Mouse (Mus musculus): ENCODE data around the gene Ralbp1.
A peak's percentile ranks its signal among the peaks of the same experiment; 100 is the strongest.

Ralbp1 gene

GRCm38 (mm10) chr17:65896016-65896415 is 10.4 kb upstream of the Ralbp1 start:
- no peak for DNase-seq (ENCODE audit: low spot score)

DNA sequence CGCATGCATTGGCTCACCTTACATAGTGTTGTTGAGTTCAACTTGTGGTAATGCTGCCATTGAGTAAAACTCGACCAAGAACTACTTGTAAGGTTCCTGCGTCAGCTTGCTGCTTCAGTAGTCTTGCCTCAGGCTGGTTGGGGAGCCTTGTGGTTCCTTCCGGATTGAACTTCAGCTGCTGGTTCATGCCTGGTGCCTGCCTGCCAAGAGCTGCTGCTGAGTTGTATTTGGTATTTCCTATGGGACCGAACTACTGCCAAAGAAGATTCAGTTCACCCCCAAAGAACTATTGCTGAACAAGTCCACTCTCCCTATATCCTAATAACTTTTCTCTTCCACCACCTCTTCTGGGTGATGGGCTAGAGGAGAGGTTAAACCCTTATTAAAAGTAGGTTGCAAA is 3.9 kb upstream of the Ralbp1 start:
- no peak for DNase-seq (ENCODE audit: low spot score)

DNA sequence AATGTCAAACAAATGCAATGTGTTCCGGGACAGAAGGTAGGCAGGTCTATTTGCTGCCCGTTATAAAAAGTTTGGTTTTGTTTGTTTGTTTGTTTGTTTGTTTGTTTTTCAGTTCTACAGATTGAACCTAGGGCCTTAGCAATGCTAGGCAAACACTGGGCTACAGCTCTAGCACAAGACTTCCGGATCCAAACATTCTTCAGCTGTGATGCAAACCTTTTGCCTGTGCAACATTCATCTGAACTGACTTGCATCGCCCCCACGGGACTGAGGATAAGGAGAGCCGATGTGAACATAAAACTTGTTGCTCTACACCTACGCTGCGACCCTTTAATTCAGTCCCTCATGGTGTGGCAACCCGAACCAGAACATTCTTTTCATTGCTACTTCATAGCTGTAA is 973 bp upstream of the Ralbp1 start:
- no peak for DNase-seq (ENCODE audit: low spot score)

GRCm38 (mm10) chr17:65885398-65885696 is 251 bp downstream of the Ralbp1 start:
- DNase-seq (ENCODE audit: low spot score): no peak

DNA sequence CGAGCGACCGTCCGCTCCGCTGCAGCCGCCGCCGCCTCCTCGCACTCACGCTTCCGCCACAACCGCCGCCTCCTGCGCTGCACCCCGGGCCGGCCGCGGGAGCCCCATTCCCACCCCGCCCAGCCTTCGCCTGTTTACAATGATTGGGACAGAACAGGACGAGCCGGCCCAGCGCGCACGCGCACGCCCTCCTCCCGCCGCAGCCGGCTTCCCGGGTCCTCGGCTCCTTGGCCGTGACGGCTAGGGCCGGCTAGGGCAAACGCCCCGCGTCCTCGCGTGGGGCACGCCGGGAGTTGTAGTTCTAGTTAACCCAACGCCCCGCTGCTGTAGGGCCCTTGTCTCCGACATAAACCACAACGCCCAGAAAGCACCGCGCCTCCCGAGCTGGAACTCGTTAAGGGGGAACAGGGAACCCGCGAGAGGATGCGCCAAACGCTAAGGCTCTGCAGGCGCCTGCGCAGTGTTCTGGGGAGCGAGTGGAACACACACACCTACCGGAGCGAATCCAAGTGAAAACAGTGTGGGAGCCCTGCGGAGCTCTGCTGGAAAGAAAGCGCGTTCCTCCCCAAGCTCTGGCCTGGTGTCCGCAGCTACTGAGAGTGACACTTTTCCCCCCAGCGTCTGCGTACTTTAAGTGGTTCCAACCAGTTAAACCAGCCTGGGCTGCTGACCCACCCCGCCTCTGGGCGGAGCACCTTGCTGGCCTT is 754 bp downstream of the Ralbp1 start:
- DNase-seq (ENCODE audit: low spot score): peak; percentile 100

GRCm38 (mm10) chr17:65884061-65884669 is 1.4 kb downstream of the Ralbp1 start:
- peak; percentile 21 for DNase-seq (ENCODE audit: low spot score)

- DNase-seq (ENCODE audit: low spot score): no peak
Measured at GRCm38 (mm10) chr17:65877026-65877425, 8.6 kb downstream of the Ralbp1 start.

GRCm38 (mm10) chr17:65873834-65874233 is 11.8 kb downstream of the Ralbp1 start:
- DNase-seq (ENCODE audit: low spot score): no peak

DNA sequence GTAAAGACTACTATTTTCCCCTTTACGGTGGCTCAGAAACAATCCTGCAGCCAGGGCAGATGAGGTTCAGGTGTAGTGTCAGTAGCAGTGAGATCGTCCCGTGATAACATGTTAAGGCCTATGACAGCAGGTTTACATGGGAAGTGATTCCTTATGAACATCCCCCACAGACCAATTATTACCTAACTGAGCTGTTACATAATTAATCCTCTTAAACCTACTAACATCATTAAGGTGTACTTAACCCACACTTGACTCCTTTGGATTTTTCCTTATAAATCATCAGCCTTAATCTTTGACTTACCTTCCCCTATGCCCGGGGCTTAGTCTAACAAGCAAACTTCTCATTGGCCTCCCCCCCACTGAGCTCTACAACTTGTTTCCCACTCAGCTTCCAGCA is 12.4 kb downstream of the Ralbp1 start:
- no peak for DNase-seq (ENCODE audit: low spot score)

GRCm38 (mm10) chr17:65872652-65873051 is 12.9 kb downstream of the Ralbp1 start:
- DNase-seq (ENCODE audit: low spot score): no peak

DNA sequence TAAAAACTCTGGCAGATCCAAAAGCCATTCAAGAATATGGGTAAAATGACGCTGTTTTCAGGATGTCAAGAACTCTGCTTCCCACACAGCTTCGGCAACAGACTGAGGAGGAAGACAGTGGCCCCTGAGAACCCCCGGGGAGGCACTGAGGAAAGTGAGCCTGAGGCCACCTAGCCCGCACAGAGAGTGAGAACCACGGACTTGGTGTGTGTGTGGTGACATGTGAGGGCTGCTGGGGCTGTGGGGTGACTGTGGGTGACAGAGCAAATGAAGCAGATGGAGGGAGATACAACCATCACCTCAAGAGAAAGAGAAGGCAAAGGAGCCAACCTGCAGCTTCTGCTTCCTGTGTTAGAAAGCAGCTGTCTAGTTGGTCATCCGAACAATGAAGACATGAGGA is 13.5 kb downstream of the Ralbp1 start:
- no peak for DNase-seq (ENCODE audit: low spot score)

DNA sequence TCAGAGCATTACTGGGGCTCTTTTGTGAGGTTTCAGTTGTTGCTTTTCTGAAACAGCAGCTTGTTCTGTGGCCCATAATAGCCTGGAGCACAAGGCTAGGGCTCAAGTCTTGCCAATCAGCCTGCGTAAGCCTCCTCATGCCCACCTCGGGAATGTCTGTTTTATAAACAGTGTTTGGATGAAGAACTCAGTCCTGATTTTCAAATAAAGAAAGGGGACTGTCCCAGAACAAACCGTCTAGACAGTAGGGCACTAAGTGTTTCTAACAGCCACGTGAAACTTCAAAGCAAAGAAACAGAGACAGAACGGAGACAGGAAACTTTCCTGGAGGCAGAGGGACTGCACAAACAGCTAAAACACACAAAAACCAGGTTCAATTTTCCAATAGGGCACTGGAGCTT is 14.0 kb downstream of the Ralbp1 start:
- DNase-seq (ENCODE audit: low spot score): no peak

DNA sequence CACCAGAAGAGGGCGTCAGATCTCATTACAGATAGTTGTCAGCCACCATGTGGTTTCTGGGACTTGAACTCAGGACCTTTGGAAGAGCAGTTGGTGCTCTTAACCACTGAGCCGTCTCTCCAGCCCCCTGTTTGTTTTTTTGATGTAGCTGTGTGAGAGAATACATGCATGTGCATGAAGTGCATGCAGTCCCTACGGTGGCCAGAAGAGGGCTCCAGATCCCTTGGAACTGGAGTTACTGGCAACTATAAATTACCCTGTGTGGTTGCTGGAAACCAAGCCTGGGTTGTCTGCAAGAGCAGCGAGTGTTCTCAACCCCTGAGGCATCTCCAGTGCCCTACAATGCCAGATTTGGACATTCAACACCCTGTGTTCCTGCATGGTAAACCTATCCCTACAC is 15.5 kb downstream of the Ralbp1 start:
- DNase-seq (ENCODE audit: low spot score): no peak

GRCm38 (mm10) chr17:65869720-65870119 is 15.9 kb downstream of the Ralbp1 start:
- DNase-seq (ENCODE audit: low spot score): no peak

- no peak for DNase-seq (ENCODE audit: low spot score)
Measured at GRCm38 (mm10) chr17:65867996-65868395, 17.6 kb downstream of the Ralbp1 start.

DNA sequence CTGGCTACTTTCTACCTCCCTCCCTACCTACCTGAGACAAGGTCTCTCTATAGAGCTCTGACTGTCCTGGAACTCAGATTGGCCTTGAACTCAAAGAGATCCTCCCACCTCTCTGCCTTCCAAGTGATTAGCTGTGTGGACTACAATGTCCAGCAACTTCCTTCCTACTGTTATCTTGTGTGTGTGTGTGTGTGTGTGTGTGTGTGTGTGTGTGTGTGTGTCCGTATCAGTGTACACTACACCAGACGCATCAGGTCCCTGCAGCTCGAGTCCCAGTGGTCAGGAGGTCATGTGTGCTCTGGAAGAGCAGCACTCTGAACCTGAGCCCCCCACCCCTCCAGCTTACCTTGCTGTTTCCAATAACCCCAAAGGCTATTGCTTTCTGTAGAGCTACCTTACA is 19.4 kb downstream of the Ralbp1 start:
- no peak for DNase-seq (ENCODE audit: low spot score)

- no peak for DNase-seq (ENCODE audit: low spot score)
Measured at GRCm38 (mm10) chr17:65865265-65865664, 20.3 kb downstream of the Ralbp1 start.

- no peak for DNase-seq (ENCODE audit: low spot score)
Measured at GRCm38 (mm10) chr17:65864742-65865141, 20.9 kb downstream of the Ralbp1 start.

GRCm38 (mm10) chr17:65863830-65864229 is 21.8 kb downstream of the Ralbp1 start:
- no peak for DNase-seq (ENCODE audit: low spot score)

DNA sequence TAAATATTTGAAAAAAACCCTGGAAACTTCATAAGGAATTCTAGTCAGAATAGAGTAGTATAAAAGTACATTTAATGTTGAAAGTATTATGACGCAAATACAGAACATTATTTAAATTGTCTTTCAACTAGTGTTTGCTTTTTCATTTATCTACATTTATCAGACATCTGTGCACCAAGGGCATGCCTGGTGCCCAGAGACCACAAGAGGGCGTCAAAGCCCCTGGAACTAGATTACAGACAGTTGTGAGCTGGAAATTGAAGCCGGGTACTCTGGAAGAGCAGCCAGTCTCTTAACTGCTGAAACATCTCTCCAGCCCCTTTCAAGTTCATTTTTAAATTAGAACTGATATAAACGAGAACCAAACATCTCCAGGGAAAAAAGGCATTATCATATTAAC is 23.0 kb downstream of the Ralbp1 start:
- no peak for DNase-seq (ENCODE audit: low spot score)

- DNase-seq (ENCODE audit: low spot score): no peak
Measured at GRCm38 (mm10) chr17:65857617-65858016, 28.0 kb downstream of the Ralbp1 start.

DNA sequence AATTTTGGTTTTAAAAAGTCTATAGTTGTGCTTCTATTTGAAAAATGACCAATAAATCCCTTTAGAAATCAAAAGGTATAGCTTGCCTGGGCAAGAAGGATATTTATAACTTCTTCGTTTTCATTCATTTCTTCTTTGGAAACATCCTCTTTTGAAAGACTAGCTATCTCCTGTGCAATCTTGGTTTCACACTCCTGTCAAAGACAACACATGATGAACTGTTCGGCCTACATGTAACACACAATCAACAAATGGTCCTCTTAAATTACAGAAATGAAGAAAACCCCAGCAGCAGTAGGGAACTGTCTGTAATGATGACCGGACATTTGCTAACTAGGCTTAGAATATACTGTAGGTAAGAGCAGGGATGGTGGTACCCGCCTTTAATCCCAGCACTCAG is 31.6 kb downstream of the Ralbp1 start:
- no peak for DNase-seq (ENCODE audit: low spot score)

GRCm38 (mm10) chr17:65853326-65853725 is 32.3 kb downstream of the Ralbp1 start:
- DNase-seq (ENCODE audit: low spot score): no peak

GRCm38 (mm10) chr17:65851749-65852148 is 33.8 kb downstream of the Ralbp1 start:
- DNase-seq (ENCODE audit: low spot score): no peak

Data from ovary, adult 18-20 months (tissue).